Mouse (Mus musculus) lung, embryonic 14.5 days (tissue): ENCODE measurements around the gene Pip5k1c. TPM values are rescaled to one million over a fixed set of nuclear protein-coding genes. Genes with fewer than 3 reads are reported as not detected.

Experiments used
- ATAC-seq: fragments of 200-750 bp; cut with Nextera tagmentation; 2 replicates; pipeline ENCODE4 v1.8.0; 2017; ENCODE audit warnings: mild to moderate bottlenecking, moderate TSS enrichment, moderate library complexity; ENCODE audit not compliant: insufficient read depth
- DNase-seq: peaks from one replicate; pipeline ENCODE4 v3.0.0-alpha.2; 2015
- H3K27ac ChIP-seq: fragments of 300-500 bp; sonication (generic); 2 replicates; pipeline ENCODE4 v1.5.1; 2014; ENCODE audit warnings: low read depth, mild to moderate bottlenecking, moderate library complexity
- H3K27me3 ChIP-seq: fragments of 300-500 bp; sonication (generic); 2 replicates; pipeline ENCODE4 v1.6.1; 2014; ENCODE audit warnings: low read length, control low read depth; ENCODE audit not compliant: insufficient read depth
- H3K36me3 ChIP-seq: fragments of 300-500 bp; sonication (generic); 2 replicates; pipeline ENCODE4 v1.6.1; 2014; ENCODE audit warnings: control low read depth; ENCODE audit not compliant: insufficient read depth
- H3K4me1 ChIP-seq: fragments of 300-500 bp; sonication (generic); 2 replicates; pipeline ENCODE4 v1.6.1; 2014; ENCODE audit warnings: antibody characterized with exemption, control low read depth; ENCODE audit not compliant: insufficient read depth
- H3K4me2 ChIP-seq: fragments of 300-500 bp; sonication (generic); 2 replicates; pipeline ENCODE4 v1.6.1; 2014; ENCODE audit warnings: mild to moderate bottlenecking
- H3K4me3 ChIP-seq: fragments of 300-500 bp; sonication (generic); 2 replicates; pipeline ENCODE4 v1.5.1; 2014; ENCODE audit warnings: low read depth, low read length
- H3K9ac ChIP-seq: fragments of 300-500 bp; sonication (generic); 2 replicates; pipeline ENCODE4 v1.6.1; 2014
- H3K9me3 ChIP-seq: fragments of 300-500 bp; sonication (generic); 2 replicates; pipeline ENCODE4 v1.6.1; 2016; ENCODE audit warnings: low read depth, low read length, control low read depth
- CTCF ChIP-seq: IDR thresholded peaks from 2 replicates; pipeline ENCODE4 v1.5.1; 2016; ENCODE audit warnings: antibody characterized with exemption, low read depth
- WGBS: fragments of 180-500 bp; shearing (Covaris S2); extraction: QIAGEN DNeasy Blood & Tissue Kit; methylation state at CpG from one replicate; pipeline ENCODE4 v1.1.7; 2014; 5-methylcytosine and 5-hydroxymethylcytosine counted together
- polyA plus RNA-seq: library from polyadenylated mRNA; unstranded; fragments of >200 nt; fragmentation: Nextera tagmentation; extraction: Ambion mirVana; gene quantifications from 2 replicates; pipeline ENCODE4 v1.2.1, GENCODE M21; 2014

Gene Pip5k1c
- polyA plus RNA-seq, 1 experiment from 2014 or later, result 58.6 TPM

- no peaks in the 10 kb centered on the region for H3K9me3 ChIP-seq
- H3K36me3 ChIP-seq, result no peaks in the 10 kb centered on the region
- DNase-seq, result no peak
- peak overlapping the region; percentile 42 for H3K4me2 ChIP-seq
- peaks cover 16% of the 10 kb centered on the region; the same call in 1 of the 2 replicates for H3K4me1 ChIP-seq
- TF ChIP-seq CTCF, result no peak
- H3K27ac ChIP-seq, result peak overlapping the region; percentile 96
- WGBS, result 90% methylated on average over 4 of the region's 4 CpGs
- peaks cover 17% of the 10 kb centered on the region for H3K27me3 ChIP-seq
- no peak for ATAC-seq
- peak overlapping the region; percentile 8; the same call in 1 of the 2 replicates for H3K9ac ChIP-seq
- no peak overlapping the region for H3K4me3 ChIP-seq
Observed at GRCm38 (mm10) chr10:81336558-81336957, 43.8 kb downstream of the Pip5k1c start.

GRCm38 (mm10) chr10:81340551-81341332 lies 48.0 kb downstream of the Pip5k1c start:
- ATAC-seq (no peak), DNase-seq (no peak)
- Histone ChIP-seq H3K9ac (no peak overlapping the region), H3K4me1 (no peaks in the 10 kb centered on the region), H3K36me3 (0 out of 2 replicates have a peak, but pooled peaks cover 6% of the 10 kb centered on the region), H3K27me3 (peaks cover 33% of the 10 kb centered on the region), H3K4me2 (no peak overlapping the region), H3K4me3 (no peak overlapping the region), H3K9me3 (no peaks in the 10 kb centered on the region), H3K27ac (no peak overlapping the region)
- no peak for TF ChIP-seq CTCF
- 37% methylated on average over 17 of the region's 17 CpGs for WGBS

GRCm38 (mm10) chr10:81341333-81341949 lies 48.7 kb downstream of the Pip5k1c start:
- 34% methylated on average over 16 of the region's 16 CpGs for WGBS
- ATAC-seq (no peak; the same call in 1 of the 2 replicates), DNase-seq (peak; percentile 83)
- H3K27me3 ChIP-seq, result peaks cover 33% of the 10 kb centered on the region
- TF ChIP-seq CTCF, result peak; percentile 88
- no peak overlapping the region for H3K27ac ChIP-seq
- H3K4me3 ChIP-seq, result no peak overlapping the region
- H3K4me1 ChIP-seq, result no peaks in the 10 kb centered on the region
- no peak overlapping the region for H3K4me2 ChIP-seq
- H3K36me3 ChIP-seq, result peaks cover 10% of the 10 kb centered on the region; the same call in 1 of the 2 replicates
- no peaks in the 10 kb centered on the region for H3K9me3 ChIP-seq
- H3K9ac ChIP-seq, result no peak overlapping the region

GRCm38 (mm10) chr10:81342686-81343505 lies 50.1 kb downstream of the Pip5k1c start, which contains the start of gene Gipc3:
Gipc3 (minus strand) TSS chr10:81343266.
- Histone ChIP-seq H3K36me3 (peaks cover 14% of the 10 kb centered on the region), H3K4me2 (peak within 1 kb of the TSS; percentile 78), H3K9me3 (no peaks in the 10 kb centered on the region), H3K27me3 (peaks cover 33% of the 10 kb centered on the region), H3K4me3 (peak within 1 kb of the TSS; percentile 50), H3K27ac (no peak within 1 kb of the TSS), H3K4me1 (peaks cover 4% of the 10 kb centered on the region; the same call in 1 of the 2 replicates), H3K9ac (peak within 1 kb of the TSS; percentile 58)
- ATAC-seq, result no peak
- no peak for TF ChIP-seq CTCF
- 4% methylated on average over 59 of the region's 67 CpGs for WGBS
- DNase-seq, result no peak

- H3K27me3 ChIP-seq, result peaks cover 33% of the 10 kb centered on the region
- no peak overlapping the region for H3K4me3 ChIP-seq
- no peak overlapping the region for H3K4me2 ChIP-seq
- TF ChIP-seq CTCF, result peak; percentile 45
- WGBS, result 41% methylated on average over 8 of the region's 8 CpGs
- peak; percentile 46 for DNase-seq
- no peaks in the 10 kb centered on the region for H3K9me3 ChIP-seq
- no peak overlapping the region for H3K27ac ChIP-seq
- no peak overlapping the region for H3K9ac ChIP-seq
- H3K36me3 ChIP-seq, result peaks cover 24% of the 10 kb centered on the region
- H3K4me1 ChIP-seq, result peaks cover 13% of the 10 kb centered on the region
- no peak for ATAC-seq
Observed at GRCm38 (mm10) chr10:81344421-81345161, 51.8 kb downstream of the Pip5k1c start.

GRCm38 (mm10) chr10:81345162-81345534 lies 52.4 kb downstream of the Pip5k1c start:
- Histone ChIP-seq H3K27me3 (peaks cover 33% of the 10 kb centered on the region), H3K4me1 (peaks cover 14% of the 10 kb centered on the region), H3K36me3 (peaks cover 24% of the 10 kb centered on the region), H3K9ac (no peak overlapping the region), H3K27ac (no peak overlapping the region), H3K4me3 (no peak overlapping the region), H3K9me3 (no peaks in the 10 kb centered on the region), H3K4me2 (no peak overlapping the region)
- ATAC-seq (no peak), DNase-seq (no peak)
- no peak for TF ChIP-seq CTCF
- 83% methylated on average over 4 of the region's 4 CpGs for WGBS
